Mouse (Mus musculus): ENCODE measurements at regions not wholly inside any gene's neighbourhood (a gene's known extent, or its start where the extent isn't known, plus 50 kb on each side); places are given as distances from the start of the nearest gene placed in this dataset.
A peak's percentile ranks its signal among the peaks of the same experiment; 100 is the strongest.

DNA sequence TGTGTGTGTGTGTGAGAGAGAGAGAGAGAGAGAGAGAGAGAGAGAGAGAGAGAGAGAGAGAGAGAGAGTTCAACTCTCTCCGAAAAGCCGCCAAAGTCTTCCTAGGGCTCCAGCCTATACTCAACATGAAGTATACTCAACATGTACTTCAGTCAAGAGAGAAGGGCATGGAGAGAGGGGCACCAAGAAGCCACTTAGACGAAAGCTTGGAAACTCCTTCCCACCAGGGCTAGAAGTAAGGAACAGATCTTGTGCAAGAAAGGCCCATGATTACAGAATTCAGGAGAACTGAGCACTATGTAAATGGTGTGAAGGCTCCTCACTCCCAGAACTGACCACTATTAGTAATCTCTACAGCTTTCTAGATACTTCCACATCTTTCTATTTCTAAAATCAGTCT is 467.4 kb upstream of the Hs6st1 start:
- DNase-seq, result no peak

DNA sequence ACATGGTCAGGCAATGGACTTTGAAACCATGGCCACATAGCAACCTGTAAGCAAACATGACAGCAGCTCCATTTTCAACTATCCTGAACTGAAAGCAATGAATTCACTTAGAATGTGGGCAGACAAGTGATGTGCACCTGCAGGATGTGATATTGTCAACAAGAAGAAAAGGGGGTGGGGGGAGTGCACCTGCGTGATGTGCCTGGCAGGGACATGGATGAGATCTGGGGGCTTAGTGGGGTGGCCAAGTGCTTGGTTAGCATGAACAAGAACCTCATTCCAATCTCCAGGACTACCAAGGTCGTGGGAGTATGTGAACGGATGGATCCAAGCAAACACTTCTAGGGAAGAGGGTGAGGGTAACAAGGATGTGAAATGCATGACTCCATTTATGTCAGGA is 453.1 kb upstream of the Hs6st1 start:
- DNase-seq, result no peak

DNA sequence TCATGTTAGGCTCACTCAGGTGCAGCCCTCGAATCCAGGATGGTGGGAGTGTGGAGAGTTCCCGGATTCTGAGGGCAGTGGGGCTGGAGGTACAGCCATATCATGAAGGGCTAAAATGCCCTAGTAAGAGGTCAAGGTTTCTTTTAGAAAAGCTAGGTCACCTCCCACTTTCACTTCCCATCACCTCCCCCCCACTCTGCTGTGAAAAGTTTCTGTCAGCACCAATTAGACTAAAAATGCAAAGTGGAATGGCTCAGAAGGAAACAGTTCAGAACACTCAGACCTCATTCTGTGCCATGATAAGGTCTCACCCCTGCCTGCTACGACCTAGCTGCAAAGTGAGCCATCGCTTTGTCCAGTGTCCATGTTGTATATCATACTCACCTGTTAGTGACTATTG is 448.7 kb upstream of the Hs6st1 start:
- DNase-seq, result no peak

DNA sequence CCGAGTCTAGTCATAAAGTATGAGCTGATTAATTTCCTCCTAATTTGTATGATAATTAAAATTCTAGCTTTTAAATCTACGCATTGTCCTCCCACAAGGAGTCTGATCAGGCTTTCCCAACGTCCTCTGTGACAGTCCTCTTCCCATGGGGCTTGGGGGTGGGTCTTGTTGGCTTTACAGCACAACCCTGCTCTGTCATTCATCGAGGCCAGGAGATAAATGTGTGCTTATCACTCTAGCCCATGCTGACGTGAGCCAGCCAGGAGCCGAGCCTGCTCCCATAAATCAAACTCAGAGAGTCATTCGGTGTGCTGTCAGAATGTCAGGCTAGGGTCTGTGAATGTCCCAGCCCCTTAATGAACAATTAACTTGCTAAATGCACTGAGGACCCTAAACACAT is 425.6 kb upstream of the Hs6st1 start:
- no peak for DNase-seq

DNA sequence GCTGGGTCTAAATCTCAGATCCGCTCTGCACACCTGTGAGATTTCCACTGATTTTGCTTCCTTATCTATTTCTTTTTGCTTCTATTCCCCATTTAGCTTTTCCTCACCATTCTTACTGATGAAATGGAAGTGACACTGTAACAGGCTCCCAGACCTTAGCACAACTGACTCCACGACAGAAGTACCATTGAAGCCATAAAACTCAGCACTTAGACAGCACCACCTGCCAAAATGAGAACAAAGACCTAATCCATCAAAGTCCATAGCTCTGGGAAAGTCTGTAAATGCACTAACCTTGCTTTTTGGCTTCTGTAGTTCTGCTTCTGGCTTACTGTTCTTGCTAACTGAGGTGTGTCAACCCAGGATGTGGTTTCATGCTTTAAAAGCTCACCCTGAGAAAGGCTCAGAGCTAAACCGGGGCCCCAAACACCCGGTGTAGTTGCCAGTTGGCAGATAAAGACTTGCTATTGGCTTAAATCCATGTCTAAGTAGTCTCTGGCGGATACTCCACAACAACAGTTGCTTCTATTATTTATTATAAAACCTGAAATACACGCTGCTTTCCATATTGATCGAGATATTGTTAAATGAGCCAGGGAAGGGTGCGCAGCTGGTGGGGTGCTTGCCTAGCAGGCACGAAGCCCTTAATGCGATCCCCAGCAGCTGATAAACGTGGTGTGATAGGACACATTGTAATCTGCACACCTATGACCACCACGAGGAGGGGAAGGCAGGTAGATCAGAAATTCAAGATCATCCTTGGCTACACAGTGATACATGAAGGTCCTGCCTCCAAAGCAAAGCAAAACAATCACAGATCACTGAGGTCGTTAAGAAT is 414.9 kb upstream of the Hs6st1 start:
- DNase-seq, result no peak

DNA sequence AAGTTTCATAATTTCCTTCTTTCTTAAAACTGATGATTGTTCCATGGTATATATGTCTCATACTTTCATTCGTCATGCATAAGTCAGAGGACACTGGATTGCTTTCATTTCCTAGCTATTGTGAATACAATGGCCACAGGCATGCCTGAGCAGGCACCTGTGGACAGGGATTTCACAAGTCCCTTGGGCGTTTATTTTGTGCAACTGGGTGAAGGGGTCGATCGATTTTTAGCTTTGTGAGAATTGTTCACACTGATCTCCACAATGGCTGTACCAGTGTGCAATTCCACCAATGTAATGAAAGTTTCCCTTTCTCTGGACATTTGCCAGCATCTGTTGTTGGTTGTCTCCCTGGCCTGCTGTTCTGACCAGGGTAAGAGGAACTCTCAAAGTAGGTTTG is 405.2 kb upstream of the Hs6st1 start:
- no peak for DNase-seq

DNA sequence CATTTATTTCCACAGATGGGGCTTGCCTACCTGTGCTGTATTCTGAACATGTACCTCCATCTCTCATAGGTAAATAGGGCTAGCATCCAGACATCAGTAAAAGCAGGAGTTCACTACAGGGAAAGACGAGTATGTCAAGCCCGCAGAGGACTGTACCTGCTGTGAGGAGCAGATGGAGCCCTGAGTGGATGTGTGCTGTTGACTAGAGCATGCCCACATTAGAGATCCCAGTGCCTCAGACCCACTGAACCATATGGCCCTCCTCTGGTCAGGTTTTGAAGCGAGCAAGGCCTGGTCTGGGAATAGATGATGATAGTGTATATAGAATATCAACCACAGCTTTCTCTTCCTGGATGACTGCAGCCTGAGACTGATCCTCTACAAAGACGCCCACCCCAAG is 394.7 kb upstream of the Hs6st1 start:
- no peak for DNase-seq

DNA sequence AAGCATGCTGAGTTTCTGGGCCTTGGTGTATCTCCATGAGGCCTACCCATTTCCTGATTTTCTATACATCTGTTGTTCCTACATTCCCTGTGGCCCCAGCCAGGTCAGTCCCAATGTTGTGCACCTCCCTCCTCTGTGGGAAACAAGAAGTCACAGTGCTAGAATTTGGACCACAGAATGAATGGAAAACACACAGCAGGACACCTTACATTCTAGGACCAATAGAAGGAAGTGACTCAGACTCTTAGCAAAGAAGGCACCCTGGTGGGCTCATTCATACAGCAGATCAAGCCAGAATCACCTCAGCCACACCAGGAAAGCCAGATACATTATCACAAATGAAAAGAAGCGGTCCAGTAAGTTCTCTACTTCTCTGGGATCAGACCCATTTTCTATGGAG is 394.2 kb upstream of the Hs6st1 start:
- DNase-seq, result no peak

DNA sequence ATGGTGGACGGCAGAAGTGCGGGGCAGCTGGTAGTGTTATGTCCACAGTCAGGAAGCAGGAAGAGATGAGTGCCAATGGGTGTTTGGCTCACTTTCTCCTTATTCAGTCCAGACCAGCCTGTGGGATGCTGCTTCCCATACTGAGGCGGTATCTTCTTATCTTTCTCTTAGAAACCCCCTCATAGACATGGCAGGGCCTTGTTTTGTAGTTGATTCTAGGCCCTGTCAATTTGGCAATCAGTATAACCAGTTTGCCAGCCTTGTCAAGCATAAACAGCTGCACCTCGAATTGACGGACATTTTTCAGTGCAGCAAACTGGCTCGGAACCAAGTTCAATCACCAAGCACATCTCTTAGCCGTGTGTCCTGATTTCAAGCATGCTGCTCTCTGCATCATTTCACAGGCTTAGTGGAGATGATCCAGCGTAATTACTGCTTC is 385.7 kb upstream of the Hs6st1 start:
- DNase-seq, result no peak

DNA sequence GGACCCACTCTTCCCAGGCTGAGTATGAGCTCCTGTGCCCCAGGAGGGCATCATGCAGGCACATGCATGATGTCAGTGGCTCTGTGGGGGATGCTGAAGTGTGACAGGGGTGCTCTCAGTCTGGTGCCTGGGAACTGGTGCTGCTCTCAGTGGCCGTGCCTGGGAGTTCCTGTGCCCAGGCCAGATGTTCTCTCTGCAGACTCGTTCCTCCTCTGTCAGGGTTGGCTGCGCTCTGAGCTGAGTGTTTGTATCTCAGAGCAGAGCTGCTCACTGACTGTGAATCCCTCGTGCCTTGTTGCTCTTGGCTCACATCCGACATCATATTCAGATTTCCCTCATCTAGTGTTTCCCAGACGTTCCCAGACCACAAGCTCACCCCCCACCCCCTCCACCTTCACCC is 382.5 kb upstream of the Hs6st1 start:
- DNase-seq, result peak; percentile 30 to 50

DNA sequence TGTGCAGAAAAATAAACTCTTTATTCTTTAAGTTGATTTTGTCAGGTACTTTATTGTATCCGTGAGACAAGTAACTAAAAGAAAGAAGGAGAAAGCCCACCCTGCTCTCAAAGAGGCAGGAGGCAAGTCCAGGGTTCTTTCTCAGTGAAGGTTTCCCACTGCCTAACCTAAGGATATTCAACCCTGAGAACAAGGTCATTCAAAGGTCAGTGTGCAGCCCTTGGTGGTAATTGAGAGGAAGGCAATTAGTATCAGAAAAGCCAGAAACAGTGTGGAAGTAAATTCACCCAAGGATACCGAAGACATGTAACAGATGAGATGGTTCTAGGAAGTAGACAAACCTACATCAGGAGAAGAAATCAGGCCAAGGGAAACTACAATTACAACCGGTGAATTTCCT is 373.9 kb upstream of the Hs6st1 start:
- DNase-seq, result no peak

DNA sequence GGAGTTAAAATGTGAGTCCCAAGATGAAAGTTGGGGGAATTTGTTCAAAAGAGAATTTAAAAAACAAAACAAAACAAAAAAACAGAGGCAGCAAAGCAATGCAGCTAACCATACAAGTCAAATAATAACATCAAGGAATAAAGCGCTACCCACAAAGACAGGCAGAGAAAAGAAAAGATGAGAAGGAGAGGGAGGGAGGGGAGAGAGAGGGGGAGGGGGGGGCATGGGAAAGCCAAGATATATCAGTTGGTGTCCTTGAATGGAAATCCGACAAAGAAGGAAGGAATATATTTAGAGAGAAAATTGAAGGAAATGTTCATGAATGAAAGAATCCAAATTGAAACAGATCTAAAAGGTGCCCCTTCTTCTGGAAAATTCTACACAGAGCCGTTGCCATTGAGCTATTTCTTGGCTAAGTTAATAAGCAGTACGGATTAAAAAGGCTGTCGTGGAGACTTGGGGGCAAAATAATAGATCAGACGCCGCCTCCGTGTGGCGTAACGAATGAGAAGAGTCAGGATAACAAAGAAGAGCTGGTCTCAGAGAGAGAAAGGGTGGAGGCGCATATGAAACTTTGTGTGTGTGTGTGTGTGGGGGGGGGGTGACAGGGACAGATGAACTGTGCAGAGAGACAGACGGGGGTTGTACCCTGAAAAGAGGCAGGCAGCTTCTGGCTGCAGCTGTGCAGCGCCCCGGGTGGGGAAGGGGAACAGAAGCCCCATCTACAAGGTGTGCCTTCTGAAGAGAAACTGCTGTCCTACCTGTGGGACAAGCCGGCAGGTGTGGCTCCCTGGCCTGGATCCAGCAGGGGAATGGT is 373.2 kb upstream of the Hs6st1 start:
- DNase-seq, result no peak

DNA sequence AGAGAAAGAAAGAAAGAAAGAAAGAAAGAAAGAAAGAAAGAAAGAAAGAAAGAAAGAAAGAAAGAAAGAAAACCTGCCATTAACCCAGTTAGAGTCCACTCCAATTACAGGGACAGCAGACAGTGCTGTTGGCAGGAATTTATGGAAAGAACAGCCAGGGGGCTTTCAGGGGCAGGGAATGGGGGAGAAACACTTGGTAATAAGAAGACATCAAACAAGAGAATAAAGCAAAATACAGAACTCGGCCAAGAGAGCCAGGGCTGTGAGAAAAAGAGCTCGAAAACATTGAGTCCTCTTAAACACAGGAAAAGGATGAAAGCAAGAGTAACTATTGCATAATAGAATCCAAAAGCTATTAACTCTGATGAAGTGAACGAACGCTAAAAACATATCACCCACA is 371.0 kb upstream of the Hs6st1 start:
- no peak for DNase-seq

DNA sequence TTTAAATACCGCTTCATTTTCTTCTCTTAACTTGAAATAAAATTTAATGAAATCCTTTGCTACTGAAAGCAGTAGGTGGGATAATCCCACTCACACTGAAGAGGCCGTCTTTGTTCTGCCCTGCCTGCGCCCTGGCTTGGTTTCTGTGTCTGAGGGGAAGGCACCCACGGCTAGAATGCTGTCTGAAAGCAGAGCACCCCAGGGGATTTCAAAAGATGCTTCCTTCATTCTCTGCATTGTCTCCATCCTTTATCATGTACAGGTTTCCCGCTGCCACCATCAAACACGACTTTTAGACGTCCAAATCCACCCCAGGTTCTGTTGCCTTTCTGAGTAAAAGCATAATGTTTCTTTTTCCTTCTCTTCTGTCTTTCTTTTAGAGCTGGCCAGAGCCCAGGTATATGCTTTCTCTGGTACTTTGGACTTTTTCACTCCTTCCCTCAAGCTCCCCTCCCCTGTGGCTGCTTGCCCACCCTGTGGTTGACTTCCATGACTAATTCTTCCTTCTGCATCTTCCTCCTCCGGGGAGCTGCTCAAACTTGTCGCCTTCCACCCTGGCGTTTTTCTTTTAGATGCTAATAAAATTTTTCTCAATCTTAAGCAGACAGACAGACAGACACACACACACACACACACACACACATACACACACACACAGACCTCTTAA is 370.2 kb upstream of the Hs6st1 start:
- DNase-seq, result no peak

DNA sequence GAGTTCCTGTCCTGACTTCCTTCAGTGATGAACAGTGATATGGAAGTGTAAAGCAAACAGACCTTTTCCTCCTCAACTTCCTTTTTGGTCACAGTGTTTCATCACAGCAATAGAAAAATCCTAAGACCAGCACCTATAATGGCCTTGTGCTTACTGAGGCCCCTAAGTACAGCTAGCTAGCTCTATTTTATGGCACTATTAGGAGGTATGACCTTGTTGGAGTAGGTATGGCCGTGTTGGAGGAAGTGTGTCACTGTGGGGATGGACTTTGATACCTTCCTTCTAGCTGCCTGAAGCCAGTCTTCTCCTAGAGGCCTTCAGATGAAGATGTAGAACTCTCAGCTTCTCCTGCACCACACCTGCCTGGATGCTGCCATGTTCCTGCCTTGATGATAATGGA is 365.6 kb upstream of the Hs6st1 start:
- DNase-seq, result no peak

DNA sequence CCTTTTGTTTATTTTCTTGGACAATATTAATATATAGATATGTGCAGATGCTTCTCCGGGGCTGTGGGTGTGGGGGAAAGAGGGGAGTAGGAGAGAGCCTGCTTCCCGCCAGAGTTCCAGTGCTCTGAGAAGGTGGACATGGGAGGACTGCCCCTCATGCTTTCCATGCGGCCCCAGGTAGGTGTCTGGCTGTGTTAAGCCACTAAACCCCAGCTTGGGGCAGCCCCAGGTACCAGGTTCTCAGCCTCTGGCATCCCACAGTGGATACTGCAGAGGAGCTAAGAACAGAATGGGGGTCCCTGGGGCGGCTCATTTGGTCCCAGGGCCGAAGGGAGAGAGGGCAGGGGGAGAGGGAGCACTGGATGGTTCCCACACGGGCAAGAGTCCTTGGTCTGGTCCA is 361.9 kb upstream of the Hs6st1 start:
- no peak for DNase-seq

DNA sequence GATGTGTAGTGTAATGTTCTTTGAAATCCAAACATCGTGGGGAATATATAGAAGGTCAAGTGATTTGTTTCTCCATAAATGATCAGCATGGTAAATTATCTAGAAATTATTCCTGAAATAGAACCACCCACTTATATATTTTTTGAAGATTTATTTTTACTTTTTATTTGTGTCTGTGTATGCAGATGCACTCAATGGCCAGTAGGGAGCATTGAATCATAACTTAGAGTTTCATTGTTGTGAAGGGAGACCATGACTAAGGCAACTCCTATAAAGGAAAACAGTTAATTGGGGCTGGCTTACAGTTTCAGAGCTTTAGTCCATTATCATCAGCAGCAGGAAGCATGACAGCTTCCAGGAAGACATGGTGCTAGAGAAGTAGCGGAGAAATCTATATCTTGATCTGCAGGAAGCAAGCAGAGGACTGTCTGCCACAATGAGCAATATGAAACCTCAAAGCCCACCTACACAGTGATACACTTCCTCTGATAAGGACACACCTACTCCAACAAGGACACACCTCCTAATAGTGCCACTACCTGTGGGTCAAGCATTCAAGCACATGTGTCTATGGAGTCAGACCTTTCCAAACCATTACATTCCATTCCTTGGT is 359.9 kb upstream of the Hs6st1 start:
- no peak for DNase-seq

DNA sequence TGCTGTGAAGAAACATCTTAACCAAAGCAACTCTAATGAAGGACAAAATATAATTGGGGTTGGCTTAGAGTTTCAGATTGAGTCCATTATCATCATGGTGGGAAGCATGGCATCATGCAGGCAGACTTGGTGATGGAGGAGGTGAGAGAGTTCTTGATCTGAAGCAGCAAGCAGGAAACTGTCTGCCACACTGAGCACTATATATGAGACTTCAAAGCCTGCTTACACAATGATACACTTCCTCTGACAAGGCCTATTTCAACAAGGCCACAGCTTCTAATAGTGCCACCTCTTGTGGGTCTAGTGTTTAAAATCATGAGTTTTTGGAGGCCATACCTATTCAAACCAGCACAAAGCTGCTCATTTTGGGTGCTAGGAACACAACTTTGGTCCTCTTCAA is 359.0 kb upstream of the Hs6st1 start:
- DNase-seq, result no peak

DNA sequence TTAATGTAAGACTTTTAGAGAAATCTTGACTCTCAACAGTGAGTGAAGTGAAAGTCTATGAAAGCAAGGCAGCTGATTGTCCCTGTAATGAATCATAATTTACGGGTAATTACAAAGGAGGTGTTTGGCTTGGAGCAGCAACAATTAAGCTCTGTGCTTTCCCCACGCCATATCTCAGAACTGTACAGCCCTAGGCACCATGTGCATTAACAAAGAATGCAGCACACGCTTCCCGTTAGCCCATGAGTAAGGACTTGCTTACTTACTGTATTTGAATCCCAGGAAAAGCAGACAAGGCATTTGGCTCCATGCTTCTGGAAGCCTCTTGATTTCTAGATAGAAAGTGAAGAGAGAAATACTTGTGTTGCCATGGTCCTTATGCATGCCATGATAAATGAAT is 354.2 kb upstream of the Hs6st1 start:
- DNase-seq, result no peak

DNA sequence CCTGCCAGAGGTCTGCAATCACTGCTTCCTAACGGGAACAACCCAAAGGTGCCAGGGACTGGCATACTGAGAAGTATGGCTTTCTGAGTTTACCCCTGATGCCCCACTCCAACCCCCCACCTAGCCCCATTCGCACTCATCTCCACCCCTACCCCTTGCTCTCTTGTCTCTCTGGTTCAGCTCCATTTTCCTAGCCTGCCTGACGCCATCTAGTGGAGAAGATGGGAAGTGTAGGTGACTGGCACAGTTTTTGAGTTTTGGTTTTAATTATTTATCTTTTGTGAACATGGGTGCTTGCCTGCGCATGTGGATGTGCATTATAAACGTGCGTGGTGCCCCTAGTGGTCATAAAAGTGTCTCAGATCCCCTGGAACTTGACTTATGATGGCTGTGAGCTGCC is 352.3 kb upstream of the Hs6st1 start:
- DNase-seq, result no peak

DNA sequence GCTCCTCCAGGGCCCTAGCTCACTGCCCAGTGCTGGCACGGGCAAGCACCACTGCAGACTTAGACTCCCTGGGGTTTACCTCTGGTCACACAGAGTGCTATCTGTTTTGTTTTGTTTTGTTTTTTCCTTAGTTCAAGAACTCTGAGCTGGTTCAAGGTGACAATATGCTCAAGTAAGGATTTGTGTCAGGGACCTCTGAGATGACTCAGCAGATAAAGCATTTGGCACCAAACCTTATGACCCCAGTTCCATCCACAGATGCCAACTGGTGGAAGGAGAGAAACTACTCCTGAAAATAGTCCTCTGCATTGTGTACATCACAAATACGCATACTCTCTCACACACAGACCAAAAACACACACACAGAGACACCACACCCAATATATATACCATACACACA is 351.0 kb upstream of the Hs6st1 start:
- DNase-seq, result no peak

DNA sequence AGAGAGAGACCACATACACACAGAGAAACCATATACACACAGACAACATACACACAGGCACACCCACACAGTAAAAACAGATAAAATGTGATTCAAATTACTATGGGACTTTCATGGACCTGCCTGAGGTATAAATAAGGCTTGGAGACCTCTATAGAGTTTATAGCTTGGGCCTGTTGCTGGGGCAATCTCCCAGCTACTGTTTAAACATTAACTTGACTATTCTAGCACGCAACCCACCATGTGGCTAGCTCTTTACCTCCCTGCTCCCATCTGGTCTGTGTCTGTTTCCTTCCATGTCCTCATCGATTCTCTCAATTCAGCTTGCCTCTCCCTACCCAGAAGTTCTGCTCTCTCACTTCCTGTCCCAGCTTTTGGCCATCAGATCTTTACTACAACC is 350.5 kb upstream of the Hs6st1 start:
- no peak for DNase-seq

DNA sequence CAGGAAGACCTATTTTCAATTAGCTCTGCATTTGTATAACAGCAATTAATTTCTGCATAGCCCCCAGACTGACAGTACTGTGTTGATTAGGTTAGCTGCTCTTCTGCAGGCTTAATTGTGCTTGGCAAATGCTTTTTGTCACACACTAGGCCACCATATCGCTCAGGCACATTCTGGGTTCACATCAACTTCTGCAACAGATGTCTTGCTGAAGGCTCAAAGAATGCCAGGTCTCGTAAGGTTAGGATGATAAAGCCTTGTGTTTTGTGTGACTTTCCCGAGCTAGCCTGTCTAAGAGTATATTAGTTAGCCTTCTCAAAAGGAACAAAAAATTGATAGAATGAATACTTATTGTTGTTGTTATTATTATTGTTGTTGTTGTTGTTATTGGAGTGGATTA is 348.1 kb upstream of the Hs6st1 start:
- no peak for DNase-seq

Data from kidney, postnatal 25 days (tissue).